Mouse (Mus musculus) adrenal gland, postnatal 10 days (tissue): ENCODE data around the gene Gas7. TPM values are rescaled to one million over a fixed set of nuclear protein-coding genes. Genes with fewer than 3 reads are reported as not detected.

Source experiments
- DNase-seq: peaks from one replicate; pipeline ENCODE4 v3.0.0; 2021; ENCODE audit warnings: mixed read lengths
- total RNA-seq, 2 experiments: library from RNA; stranded (reverse); gene quantifications; 2 replicates each; pipeline ENCODE4 v1.2.3; 2021

The Gas7 gene
- total RNA-seq, 2 experiments from 2014 or later: 22.5 to 25.8 TPM

DNA sequence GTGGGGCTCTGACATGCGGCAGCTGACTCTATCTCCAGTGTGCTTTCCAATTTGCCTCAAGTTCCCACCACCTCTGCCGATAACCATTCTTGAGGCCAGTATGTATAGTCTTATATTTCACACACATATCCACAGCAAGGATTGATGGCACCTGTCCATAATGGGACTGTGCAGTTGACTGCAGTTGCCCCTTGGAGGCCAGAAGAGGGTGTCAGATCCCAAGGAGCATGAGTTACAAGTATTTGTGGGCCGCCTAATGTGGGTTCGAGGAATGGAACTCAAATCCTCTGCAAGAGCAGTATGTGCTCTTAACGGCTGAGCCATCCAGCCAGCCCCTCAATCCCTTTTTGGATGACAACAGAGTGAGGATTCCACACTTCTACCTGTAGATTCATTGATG lies 119.1 kb downstream of the Gas7 start:
- DNase-seq: no peak

DNA sequence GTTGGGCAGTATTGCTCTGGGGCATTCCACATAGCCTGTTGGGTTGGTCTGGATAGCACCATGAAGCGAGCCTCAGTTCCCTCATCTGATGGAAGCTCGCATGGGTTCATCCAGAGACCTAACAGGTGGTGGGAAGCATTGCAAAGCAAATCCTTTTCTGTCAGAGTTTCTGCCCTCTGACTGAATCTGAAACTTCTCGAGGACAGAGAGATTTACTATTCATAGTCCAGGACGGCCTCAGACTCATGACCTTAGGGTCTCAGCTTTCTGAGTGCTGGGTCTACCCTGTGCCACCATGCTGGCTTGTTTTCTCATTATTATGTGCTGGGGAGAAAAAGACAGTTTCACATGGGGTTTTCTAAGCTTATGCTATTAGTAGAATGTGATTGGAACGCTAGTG lies 122.2 kb downstream of the Gas7 start:
- no peak for DNase-seq

DNA sequence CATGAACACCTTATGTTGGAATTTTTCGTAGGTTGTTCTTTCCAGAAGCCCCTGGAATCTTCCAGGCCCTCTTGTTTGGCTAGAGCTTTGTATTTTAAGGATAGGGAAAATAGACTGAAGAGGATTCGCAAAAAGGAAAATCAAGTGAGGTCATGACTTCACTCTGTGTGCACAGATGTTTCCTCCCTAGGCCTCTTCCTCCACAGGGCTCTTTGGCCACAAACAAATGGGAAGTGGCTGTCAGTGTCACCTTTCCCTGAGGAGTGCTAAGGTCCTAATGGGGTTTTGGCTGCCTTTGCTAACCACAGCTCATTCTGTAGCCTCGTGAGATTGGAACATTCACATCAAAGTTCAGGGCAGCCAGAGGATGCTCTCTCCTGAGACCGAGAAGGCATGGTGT lies 122.8 kb downstream of the Gas7 start:
- DNase-seq: no peak

DNA sequence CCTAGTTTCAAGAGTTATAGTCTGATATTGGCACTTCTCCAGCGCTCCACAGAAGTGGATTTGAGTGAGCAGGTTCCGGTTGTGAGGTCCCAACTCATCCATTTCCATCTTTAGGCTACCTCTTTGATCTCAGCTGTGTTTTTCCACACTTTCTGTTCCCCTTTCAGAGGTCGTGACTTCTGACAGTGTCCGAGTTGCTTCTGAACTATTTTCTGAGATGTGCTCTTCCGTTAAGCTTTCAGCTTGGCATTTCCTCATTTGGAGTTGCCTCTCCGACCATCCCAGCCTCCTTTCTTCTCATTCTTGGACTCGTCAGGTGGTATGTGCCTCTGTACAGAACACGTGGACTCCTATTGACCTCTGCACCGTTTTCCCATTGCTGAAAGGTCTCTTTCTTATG lies 123.9 kb downstream of the Gas7 start:
- DNase-seq: no peak

DNA sequence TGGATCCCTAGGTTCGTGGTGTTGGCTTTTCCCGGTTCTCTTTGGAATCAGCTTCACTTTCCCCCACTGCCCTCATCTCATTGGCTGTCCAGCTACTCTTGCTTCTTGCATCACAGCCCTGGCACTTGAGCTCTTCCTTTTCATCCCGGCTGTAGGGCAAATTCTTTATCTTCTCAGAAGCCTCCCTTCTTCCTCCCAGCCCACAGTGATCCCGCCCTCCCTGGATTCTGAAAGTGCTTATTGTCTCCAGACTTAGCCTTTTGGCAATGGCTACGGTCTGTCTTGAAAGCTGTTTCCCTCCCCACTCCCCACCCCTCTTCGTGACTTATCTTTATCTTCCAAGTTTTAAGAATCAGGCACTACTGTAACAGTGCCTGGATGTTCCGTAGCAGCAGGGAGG lies 126.3 kb downstream of the Gas7 start:
- no peak for DNase-seq

DNA sequence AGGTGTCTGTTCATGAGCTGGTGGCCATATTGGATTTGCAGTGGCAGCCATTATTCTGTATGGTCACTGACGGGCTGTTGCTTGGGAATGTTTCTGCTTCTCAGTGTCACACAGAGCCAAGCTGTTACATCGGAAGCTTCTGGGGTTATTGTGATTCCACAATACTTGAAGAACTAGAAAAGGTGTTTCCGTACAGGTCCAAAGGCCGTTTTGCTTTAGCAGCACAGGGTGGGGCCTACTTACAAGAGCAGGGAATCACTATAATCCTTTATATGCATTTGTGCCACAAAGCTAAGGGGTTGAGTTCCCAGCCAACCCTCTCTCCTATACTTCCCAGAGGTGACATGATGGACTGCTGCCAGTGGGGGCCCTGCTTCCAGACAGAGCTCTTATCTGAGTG lies 127.3 kb downstream of the Gas7 start:
- no peak for DNase-seq

DNA sequence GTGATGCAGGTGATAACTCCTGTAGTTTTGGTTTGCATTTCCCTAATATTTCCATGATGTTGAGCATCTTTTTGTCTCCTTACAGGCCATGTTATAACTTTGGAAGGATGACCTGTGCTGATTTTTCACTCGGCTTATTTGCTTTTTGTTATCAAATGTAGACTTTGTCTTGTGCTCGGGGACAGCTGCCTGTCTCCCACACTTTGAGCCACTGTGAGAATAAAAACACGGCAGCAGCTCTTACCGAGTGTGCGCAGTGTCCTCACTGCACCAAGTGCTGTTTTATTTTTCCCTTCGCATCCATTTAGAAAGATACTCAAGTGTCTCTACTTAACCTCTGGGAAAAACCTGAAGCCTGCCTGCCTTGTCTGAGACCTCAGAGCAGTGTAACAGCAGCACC lies 129.8 kb downstream of the Gas7 start:
- DNase-seq: no peak

DNA sequence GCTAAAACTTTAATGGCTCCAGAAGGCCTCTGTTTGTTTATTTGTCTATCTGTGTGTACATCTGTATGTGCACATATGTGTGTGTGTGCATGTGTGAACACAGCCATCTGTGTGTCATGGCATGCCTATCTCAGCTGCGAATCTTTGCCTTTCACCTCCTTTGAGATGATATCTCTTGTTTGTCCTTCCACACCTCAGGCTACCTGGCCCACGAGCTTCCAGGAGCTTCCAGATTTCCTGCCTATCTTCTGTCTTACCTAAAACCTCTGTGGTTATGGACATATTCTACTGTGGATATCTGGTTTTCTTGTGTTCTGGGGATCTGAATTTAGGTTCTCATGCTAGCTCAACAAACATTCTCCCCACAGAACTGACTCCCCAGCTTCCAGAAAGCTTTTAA lies 130.4 kb downstream of the Gas7 start:
- no peak for DNase-seq

DNA sequence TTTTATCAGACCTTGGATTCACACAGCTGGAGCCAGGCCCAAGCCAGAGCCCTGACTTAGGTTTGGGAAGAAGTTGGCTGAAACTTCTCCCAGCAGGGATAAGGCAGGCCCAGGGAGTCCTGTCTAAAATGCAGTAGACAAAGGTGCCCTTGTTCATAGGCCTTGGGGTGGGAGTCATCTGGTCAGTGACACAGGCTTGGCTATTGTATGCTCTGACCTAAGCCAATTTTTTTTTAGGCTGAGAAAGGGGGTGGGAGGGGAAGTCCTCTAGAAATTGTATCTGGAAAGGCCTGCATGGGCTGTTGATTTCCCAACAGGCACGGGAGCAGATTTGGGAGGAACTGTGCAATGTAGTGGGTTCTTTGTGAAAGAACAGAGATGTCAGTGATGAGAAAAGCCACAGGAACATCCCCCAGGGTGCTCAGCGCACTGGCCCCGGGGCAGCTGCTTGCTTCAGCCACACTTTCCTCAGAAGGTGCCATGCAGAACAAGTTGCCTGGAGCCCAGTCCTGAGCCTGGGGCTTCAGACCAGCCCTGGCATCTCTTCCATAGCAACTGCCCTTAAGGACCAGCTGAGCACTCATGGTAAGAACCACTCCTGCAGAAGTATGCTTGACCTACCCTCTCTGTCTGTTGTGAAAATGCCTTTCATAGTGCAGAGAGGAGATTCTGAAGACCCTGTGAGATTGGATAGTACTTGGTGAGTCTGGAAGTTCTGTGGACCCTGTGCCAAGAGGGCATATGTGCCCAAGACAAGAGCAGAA lies 131.2 kb downstream of the Gas7 start:
- DNase-seq: peak; percentile 65

DNA sequence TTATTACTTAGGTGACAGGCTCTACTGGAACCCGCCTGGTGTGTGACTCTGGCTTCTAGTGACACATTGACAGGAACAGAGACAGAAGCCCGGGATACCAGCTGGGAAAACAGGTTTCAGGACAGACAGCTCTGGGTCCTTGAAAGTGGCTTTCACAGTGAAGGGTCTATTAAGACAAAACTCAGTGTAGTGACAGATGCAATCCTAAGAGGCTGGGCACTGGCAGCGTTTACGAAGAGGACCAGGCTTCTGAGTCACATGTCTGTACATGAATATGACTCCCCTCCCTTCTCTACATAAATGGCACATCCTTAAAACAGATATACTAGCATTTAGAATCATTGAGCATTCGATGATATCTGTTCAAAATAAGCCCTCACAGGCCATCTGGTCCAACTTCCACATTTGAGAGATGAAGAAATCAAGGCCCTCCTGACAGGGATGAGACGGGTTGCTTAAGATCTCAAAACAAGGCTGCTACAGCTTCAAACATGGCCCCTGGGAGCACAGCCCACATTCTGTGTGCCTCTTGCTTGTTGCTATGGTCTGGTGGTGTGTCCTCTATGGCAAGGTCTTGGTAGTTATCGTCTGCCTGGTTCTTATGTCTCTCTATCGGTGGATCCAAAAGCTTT lies 133.1 kb downstream of the Gas7 start:
- no peak for DNase-seq

DNA sequence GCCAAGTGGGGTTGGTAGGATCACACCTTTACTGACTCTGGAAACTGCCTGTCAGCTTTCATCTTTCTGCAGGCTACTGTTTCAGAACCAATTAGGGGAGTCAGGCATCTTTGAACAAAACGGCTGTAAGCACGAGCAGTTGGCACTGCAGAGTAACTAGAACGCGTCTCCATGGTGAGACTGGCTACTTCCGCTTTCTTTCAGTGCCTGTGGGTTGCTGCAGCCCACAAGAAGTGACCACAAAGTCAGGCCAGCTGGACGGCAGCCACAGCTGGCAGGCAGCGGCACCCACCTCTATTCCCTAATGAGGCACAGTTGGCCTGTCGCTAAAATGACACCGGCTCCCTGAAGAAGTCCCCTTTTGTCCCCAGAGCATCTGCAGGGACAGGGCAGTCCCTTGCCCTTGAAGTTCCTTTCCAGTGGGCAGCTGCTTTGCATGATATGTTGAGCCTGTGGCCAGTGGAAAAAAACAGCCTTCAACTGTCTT lies 133.6 kb downstream of the Gas7 start:
- peak; percentile 68 for DNase-seq

DNA sequence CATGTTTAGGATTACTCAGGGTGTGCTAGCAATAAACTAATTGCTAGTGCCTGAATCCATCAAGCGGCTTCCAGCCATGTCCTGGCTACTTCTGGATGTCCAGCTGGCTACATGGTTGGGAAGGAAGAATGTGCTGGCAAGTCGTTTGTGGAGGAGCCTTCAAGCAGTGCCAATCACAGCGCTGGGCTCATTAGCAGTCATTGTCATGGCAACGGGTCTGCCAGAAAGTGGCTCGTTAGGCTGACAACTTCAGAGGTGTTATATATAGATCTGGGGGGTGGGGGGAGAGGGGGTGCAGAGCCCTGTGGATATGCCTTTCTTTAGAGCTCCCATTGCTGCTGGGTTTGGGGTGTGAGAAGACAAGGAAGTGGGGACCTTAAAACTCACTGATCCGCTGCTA lies 141.0 kb downstream of the Gas7 start:
- DNase-seq: no peak

DNA sequence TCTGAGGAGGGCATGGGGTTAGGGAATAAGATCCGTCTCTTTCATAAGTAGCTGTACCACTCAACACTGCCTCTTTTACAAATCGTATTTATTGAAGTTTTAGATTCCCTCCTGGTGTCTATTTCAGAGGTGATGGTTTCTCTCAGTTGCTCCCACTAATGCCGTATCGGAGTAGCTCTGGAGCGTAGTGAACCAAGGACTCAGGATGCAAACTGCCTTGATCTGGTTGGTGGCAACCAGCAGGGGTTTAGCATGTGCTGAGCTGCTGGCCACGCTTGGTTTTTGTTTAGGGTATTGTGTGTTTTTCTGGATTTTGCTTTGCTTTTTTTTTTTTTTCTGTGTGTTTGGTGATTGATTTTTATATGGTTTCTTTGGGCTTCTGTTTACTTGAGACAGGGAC lies 141.6 kb downstream of the Gas7 start:
- DNase-seq: no peak

DNA sequence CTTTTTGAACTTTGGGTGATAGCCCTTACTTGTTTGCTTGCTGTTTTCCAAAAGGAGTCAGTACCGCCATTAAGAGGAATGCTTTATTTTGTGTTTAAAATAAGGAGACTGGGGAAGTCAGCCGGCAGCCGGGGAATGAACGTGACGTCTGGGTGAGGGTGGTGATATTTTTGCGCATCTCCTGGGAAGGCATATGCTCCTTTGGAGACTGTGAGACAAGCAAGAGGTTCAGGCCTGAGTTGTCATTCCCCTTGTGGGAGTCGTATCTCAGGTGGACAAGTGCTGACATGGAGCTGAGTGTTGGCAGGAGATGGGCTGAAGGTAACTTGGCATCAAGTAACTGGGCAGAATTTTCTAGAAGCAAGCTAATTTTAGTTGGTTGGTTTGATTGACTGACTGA lies 142.2 kb downstream of the Gas7 start:
- no peak for DNase-seq

DNA sequence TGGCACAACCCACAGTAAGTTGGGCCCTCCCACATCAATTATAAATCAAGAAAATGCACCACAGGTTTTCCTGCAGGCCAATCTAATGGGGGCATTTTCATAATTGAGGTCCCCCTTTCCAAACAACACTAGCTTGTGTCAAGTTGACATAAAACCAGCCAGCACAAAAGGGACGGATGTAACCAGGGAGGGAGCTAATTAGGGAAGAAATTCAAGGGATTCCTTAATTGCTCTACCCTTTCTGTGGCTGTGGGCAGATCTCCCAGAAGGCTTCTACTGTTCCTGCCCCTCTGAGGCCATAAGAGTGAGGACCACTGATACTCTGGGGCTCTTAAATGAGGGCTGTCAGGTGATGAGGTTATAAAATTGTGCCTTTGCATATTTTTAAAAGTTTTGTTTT lies 143.9 kb downstream of the Gas7 start:
- no peak for DNase-seq

DNA sequence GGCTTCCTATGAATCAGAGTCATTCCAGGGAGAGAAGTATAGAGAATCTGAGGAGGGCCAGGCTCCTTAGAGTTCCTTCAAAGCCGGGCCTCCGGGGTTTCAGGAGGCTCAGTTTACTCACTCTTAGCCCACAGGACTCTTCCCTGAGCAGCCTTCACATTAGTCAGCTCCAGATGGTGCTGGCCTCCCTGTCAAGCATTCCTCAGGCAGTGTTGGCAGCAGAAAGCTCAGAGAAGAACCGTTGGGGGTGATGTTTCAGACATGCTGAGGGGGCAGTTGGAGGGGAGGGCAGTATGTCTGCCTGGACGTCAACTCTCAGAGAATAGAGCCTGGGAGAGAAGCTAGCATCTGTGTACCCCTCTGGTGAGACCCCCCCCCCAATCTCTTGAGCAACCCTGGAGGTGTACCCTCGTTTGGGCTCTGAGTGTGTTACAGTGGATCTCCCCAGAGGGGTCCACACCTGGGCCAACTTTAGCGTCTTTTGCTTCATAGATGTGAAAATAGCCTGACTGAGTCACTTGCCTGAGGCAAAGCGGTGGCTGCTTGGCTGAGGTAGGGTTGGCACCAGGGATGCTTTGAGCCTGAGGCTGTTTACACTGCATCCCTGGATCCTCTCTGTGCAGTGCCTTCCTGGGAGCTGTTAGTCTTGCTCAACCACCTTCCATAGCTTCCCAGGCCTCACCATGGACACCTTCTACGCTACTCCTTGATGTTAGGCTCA lies 145.6 kb downstream of the Gas7 start:
- DNase-seq: no peak

DNA sequence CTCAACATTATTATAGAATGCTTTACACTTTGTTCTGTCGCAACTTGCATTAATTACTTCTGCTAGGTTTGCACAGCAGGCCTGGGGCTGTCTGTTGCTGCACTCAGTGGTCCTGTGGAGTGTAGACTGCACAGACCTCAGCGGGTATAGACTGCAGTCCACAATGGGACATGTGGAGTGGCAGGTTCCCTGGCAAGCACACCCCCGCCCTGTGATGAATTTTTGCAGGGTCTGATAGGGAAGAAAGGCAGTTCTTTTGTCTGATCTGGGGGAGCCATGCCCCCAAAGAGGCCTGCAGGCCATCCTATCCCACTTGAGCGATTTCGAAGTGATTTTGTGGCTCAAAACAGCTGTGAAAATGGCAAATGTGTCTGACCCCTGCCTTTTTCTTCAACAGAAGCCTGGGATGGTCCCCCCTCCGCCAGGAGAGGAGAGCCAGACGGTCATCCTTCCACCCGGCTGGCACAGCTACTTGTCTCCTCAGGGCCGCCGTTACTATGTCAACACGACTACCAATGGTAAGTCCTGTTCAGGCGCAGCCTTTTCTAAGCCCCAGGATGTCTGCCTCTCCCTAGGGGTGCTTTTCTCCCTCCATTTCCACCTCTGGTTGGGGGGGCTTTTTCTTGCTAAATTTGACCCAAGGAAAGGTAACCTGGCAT lies 147.6 kb downstream of the Gas7 start:
- no peak for DNase-seq

DNA sequence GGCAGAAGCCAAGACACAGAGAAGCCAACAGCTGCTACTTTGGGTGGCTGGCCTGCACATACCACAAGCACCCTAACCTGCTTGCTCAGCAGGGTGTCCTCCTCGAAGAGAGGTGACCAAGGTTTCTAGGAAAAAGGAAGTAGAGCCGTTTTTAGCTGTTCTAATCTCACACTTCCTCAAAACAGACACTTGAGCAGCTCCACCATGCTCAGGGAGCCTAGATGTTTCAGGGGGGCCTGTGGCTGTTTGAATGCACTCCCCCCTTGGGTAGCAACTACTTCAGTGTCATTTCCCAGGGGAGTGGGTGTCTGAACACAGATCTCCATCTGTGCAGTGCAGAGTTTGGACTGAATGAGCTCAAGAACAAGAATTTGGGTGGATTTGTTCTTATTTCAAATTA lies 149.2 kb downstream of the Gas7 start:
- no peak for DNase-seq

DNA sequence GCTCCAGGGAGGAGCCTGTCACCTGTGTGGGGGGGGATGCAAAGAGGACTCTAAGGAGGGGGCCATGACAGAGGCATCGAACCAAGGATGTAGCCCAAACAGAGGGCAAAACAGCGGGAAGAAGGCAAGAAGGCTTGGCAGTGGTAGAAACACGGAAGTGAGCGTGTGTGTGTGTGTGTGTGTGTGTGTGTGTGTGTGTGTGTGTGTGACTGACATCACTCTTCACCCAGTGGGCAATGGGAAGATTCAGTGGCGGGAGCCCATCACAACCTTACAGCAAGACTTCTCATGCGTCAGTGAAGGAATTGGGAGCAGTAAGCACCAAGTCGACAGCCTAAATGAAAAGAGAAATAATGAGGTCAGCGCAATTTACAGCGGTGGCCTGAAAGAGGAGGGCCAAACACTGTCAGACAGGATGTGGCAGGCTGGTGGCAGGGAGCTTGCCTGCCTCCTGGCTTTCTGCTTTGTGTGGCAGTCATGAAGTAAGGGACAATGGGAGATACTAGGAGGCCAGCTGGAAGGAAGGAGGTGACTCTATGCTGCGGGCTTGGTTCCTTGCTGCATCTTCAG lies 153.0 kb downstream of the Gas7 start:
- no peak for DNase-seq

DNA sequence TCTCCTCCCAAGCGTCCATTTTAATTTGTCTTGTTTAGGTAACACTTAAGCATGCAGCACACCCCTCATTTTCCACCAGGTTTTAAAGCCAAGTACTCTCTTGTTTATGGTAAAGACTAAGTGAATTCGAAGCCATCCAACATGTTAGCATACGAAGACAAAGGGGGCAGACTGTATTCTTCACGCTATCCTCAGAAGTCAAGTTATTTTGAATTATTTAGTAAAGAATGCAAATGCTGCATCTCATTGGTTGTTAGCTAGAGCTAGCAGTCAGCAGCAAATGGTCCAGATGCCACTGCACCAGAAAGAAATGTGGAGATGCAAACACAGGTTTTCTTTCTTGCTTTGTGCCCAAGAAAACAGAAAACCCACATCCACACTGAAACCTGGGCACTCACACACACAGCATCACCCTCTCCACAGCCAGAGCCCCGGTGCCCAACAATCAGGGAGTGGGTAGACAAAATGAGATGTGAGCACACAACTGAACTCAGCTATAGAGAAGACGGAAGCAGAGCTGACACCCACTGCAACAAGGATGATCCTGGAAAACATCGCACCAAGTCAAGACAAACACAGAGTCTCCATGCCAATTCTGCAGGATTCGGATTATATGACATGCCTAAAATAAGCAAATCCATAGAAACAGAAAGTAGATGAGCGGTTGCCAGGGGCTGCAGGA lies 157.1 kb downstream of the Gas7 start:
- DNase-seq: no peak

DNA sequence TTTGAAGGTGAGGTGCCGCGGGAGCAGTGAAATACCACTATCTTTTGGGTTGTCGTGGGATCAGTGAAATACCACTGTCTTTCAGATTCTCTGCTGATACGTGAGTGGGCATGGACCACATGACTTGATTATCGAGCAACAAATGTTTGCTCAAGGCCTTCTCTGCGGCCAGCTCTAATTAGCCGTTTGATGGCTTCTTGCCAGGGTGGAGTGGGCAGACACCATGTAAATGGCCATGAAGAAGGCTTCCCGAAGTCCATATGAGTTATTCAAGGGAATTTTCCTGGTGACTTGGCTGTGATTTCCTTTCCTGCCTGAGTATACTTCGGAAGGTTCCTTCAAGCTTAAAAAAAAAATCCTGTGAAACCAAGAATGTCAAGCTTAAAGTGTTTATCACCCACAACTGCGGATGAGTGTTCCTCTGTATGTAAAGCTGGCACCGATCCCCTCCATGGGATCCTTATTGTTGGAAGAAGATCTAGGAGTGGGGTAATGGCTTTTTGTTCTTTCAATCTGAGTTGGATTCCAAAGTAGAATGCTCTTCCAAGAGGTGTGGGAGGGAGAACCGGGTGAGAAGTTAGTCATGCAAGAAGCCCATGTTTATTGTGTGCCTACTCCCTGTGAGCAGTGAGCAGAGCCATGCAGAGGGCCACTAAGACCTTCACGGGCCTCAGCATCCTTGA lies 161.5 kb downstream of the Gas7 start:
- no peak for DNase-seq
